Mouse (Mus musculus): Measurements from ENCODE around the gene Mrgprb3. TPM values are rescaled to one million over a fixed set of nuclear protein-coding genes. Genes with fewer than 3 reads are reported as not detected.

Gene Mrgprb3
- not detected for total RNA-seq (2021)
- long read RNA-seq, experiment 1 = 0 reads
- long read RNA-seq, experiment 2 = 0 reads

- no peak for DNase-seq
Measured at GRCm38 (mm10) chr7:48643711-48644110, at the start of gene Mrgprb3. TSS of gene Mrgprb3 (minus strand) at chr7:48643811.

Other genes starting within 250 kb of the Mrgprb3 start
- gene Mrgprb1, start 187.5 kb downstream of the Mrgprb3 start, total RNA-seq (2021) = under 1 TPM; 0.36 to 0.51 TPM
- gene Mrgprx2, start 144.5 kb downstream of the Mrgprb3 start, total RNA-seq (2021) = under 1 TPM; 0.15 TPM
- under 1 TPM in 1 of 2 experiments, not detected in 1; 0.12 TPM for gene Mrgprb2, start 85.7 kb downstream of the Mrgprb3 start, total RNA-seq (2021)
- gene Zdhhc13, start 145.2 kb upstream of the Mrgprb3 start, total RNA-seq (2021) = 10 to 100 TPM in 1 of 2 experiments, 1 to 10 TPM in 1; 8.9 to 10.3 TPM
- gene Csrp3, start 204.2 kb upstream of the Mrgprb3 start, total RNA-seq (2021) = 10 to 100 TPM in 1 of 2 experiments, 1 to 10 TPM in 1; 7.1 to 11.7 TPM
- 10 to 100 TPM in 1 of 2 experiments, 1 to 10 TPM in 1; 8.4 to 10.1 TPM for gene E2f8, start 237.8 kb upstream of the Mrgprb3 start, total RNA-seq (2021)

Measured in adrenal gland, postnatal 10 days (tissue).